Mouse (Mus musculus): ENCODE results near the gene Pou2f3. TPM values are rescaled to one million over a fixed set of nuclear protein-coding genes. Genes with fewer than 3 reads are reported as not detected.
A peak's percentile ranks its signal among the peaks of the same experiment; 100 is the strongest.
"Not testable (repeated sequence)": the region's sequence is repeated elsewhere in the genome, so short reads cannot be mapped to it uniquely, and the experiment has no call there.

Gene Pou2f3
- polyA plus RNA-seq, 1 experiment from 2014 or later, result not detected

DNA sequence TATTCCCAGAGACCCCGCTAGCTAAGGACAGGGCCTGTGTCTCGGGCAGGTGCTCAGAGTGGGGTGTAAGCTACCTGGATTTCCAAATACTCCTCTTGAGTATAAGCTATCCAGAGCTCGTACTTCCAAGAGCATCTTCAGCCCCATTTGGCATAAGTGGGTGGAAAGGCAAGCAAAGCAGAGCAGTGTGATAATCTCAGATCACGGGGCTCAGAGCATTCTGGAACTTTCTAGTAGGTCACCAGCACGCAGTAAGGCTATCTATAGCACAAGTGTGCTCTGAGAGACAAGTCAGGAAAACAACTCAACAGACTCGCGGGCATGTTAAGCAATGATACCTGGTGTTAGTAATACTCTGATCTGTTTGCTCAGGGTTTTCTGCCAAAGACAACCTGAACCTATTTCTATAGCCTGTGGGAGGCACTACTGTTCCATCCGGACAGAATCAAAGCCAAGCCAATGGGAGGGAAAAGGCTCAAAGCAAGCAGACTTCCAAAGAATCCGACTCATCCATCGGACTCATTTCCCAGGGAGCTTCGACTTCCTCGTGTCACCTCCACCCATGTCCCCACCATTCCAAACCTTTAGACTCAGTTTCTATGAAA lies 65.9 kb downstream of the Pou2f3 start:
- 78% methylated on average over 12 of the region's 12 CpGs for WGBS
- 0 out of 2 replicates have a peak, but pooled peaks cover 3% of the 10 kb centered on the region for H3K27me3 ChIP-seq (ENCODE audit: poor library complexity, severe bottlenecking)
- DNase-seq (ENCODE audit: extremely low spot score, low spot score), result no peak
- H3K4me1 ChIP-seq, result peaks cover 8% of the 10 kb centered on the region; the same call in 1 of the 2 replicates
- H3K36me3 ChIP-seq (replicated peaks), result no peaks in the 10 kb centered on the region
- no peaks in the 10 kb centered on the region for H3K9me3 ChIP-seq
- no peak overlapping the region for H3K27ac ChIP-seq
- no peak overlapping the region for H3K4me3 ChIP-seq

DNA sequence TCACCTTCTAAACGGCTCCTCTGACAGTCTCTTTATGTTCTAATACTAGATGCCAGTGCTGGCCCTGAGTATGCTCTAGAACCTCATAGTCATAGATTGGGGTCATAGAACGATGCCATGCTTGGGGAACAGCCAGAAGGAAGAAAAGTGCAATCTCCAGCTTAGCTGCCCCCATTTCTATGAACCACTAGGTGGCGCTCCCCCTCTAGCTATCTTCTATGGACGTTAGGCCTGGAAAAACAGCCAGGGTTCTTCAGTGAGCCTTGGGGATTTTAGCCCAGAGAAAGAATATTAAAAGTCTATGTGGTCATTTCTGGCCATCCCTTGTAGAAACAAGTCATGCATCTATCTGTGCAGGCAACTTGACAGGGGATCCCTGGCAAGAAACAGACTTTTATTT lies 68.3 kb downstream of the Pou2f3 start:
- Histone ChIP-seq H3K36me3 (replicated peaks) (no peaks in the 10 kb centered on the region), H3K4me3 (no peak overlapping the region), H3K9me3 (no peaks in the 10 kb centered on the region), H3K27me3 (ENCODE audit: poor library complexity, severe bottlenecking) (0 out of 2 replicates have a peak, but pooled peaks cover 3% of the 10 kb centered on the region), H3K27ac (no peak overlapping the region), H3K4me1 (peaks cover 8% of the 10 kb centered on the region; the same call in 1 of the 2 replicates)
- WGBS, result 12% methylated on average over 4 of the region's 4 CpGs
- peak; percentile 58 for DNase-seq (ENCODE audit: extremely low spot score, low spot score)

DNA sequence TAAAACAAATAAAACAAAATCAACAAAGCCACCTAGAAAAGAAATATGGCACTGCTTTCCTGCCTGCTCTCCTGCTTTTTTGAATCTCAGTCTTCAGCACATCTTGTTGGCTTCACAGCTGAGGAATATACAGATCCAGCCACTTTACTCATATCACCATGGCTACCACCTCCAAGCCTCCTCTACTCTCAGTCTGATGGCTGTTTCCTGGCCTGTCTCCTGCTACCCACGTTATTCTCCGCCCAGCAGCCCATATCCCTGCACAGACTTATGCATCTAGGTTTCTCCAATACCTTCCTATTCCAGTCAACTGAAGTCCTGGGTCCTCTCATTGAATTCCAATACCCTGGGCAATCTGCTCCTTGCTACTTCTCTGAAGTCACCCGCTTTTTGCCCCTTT lies 76.6 kb downstream of the Pou2f3 start:
- H3K4me1 ChIP-seq, result peaks cover 18% of the 10 kb centered on the region
- 0 out of 2 replicates have a peak, but pooled peaks cover 4% of the 10 kb centered on the region for H3K27me3 ChIP-seq (ENCODE audit: poor library complexity, severe bottlenecking)
- no peak overlapping the region for H3K27ac ChIP-seq
- no peaks in the 10 kb centered on the region for H3K9me3 ChIP-seq
- no peak overlapping the region for H3K4me3 ChIP-seq
- no peaks in the 10 kb centered on the region for H3K36me3 ChIP-seq (replicated peaks)
- 84% methylated on average over 3 of the region's 3 CpGs for WGBS
- no peak for DNase-seq (ENCODE audit: extremely low spot score, low spot score)

DNA sequence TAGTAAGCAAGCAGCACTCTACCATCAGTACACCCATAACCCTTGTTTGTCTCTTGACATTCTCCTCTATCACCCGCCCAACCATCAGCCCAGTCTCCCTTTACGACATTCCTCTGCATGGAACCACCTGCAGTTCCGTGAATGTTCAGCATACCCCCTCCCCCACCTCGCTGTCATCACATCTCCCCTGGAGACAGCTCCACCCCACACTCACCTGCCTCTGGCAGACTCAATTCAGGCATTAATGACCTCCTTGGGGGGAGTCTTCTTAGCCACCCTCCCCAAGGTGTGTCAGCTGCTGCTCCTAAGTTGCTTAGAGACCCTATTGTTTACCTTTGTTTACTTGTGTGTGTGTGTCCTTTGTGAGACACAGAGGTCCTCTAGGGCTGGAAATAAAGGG lies 77.8 kb downstream of the Pou2f3 start:
- DNase-seq (ENCODE audit: extremely low spot score, low spot score), result no peak
- Histone ChIP-seq H3K4me3 (no peak overlapping the region), H3K4me1 (peaks cover 18% of the 10 kb centered on the region), H3K27me3 (ENCODE audit: poor library complexity, severe bottlenecking) (0 out of 2 replicates have a peak, but pooled peaks cover 4% of the 10 kb centered on the region), H3K27ac (no peak overlapping the region), H3K36me3 (replicated peaks) (no peaks in the 10 kb centered on the region), H3K9me3 (no peaks in the 10 kb centered on the region)
- whole genome bisulfite sequencing, result 40% methylated on average over 4 of the region's 4 CpGs

DNA sequence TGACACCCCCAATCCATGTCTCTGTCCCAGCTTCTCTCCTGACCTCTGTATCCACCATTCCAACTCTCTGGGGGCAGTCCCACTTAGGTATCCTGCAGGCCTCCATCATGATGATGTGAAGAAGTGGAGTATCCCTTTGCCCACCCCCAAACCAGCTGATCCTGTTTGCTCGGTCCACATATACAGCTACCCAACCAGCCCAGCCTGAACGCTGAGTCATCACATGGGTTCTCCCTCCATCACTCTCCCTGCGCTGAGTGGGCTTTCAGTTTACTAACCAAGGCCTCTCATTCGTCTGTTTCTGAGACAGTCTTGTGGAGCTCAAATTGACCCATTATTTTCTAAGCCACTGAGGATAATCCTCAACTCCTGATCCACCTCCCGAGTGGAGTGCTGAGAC lies 78.2 kb downstream of the Pou2f3 start:
- no peak overlapping the region for H3K27ac ChIP-seq
- peaks cover 18% of the 10 kb centered on the region for H3K4me1 ChIP-seq
- 68% methylated on average over 5 of the region's 5 CpGs for WGBS
- H3K36me3 ChIP-seq (replicated peaks), result no peaks in the 10 kb centered on the region
- no peaks in the 10 kb centered on the region for H3K9me3 ChIP-seq
- H3K27me3 ChIP-seq (ENCODE audit: poor library complexity, severe bottlenecking), result 0 out of 2 replicates have a peak, but pooled peaks cover 4% of the 10 kb centered on the region
- H3K4me3 ChIP-seq, result no peak overlapping the region
- DNase-seq (ENCODE audit: extremely low spot score, low spot score), result no peak

DNA sequence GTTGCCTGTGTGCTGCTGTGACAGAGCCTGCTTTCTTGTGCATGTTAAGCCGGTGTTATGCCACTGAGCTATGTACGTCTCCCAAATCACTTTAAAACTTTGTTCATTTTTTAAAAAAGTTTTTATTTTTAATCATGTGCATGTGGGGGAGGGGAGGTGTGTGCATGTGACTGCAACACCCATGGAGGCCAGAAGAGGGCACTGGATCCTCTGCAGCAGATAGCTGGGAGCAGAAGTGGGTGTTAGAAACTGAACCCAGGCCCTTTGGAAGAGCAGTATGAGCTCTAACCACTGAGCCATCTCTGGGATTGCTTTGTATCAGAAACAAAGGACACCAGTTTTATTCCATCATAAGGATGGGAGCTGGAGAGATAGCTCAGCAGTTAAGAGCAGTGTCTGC lies 79.5 kb downstream of the Pou2f3 start:
- WGBS, result 98% methylated on average over 2 of the region's 2 CpGs

DNA sequence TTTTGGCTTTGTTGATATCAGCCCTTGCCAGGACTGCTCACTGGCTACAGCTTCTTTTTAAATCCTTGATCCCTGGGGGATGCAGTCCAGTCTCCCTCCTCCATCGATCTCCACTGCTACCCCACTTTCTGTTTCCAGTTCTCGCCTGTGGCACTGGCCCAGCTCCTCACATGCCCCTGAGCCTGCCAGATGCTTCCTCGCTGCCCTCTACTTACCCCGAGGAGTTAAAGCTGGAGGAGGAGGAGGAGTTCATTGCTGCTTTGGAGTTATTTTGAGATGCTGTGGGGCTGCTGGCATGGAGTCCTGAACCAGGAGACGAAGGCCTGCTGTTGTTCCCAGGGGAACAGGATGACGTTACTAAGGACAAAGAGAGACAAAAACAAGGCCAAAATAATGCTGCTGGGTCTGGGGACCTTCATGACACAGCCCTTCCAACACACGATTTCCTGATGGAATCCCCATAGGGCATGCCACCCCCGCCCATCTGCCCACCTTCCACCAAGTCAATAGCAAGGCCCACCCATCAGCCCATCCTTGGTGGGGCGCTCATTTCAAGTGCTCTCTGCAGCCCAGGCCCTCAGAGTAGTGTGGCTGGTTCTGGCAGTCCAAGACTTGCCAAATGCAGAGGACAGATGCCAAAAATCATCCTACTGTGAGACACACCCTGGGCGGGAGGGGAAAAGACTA lies 82.9 kb downstream of the Pou2f3 start:
- WGBS, result 84% methylated on average over 10 of the region's 10 CpGs

More for the DNA sequence above, 79.5 kb downstream of the Pou2f3 start:
- no peaks in the 10 kb centered on the region for H3K36me3 ChIP-seq (replicated peaks)
- H3K27ac ChIP-seq, result no peak overlapping the region
- H3K9me3 ChIP-seq, result no peaks in the 10 kb centered on the region
- H3K4me3 ChIP-seq, result no peak overlapping the region
- H3K4me1 ChIP-seq, result peaks cover 18% of the 10 kb centered on the region
- 0 out of 2 replicates have a peak, but pooled peaks cover 4% of the 10 kb centered on the region for H3K27me3 ChIP-seq (ENCODE audit: poor library complexity, severe bottlenecking)
- no peak for DNase-seq (ENCODE audit: extremely low spot score, low spot score)

DNA sequence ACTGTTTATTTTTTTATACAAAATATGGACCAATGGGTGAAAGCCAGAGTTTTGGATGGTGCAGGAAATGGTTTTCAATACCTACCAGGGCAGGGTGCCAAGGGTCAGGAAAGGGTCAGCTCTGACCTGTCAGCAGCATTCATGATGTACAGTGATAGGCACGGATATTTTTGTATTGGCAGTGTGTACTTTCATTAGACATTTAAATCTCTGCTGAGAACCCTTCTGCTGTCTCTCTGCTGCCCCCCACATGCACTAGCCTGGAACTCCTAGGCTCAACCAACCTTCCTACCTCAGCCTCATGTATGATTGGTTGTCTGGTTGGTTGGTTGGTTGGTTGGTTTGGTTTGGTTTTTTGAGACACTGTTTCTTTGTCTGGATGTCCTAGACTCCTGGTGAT lies 87.8 kb downstream of the Pou2f3 start:
- Histone ChIP-seq H3K36me3 (replicated peaks) (no peaks in the 10 kb centered on the region), H3K9me3 (no peaks in the 10 kb centered on the region), H3K4me1 (no peaks in the 10 kb centered on the region), H3K27ac (no peak overlapping the region), H3K4me3 (no peak overlapping the region), H3K27me3 (ENCODE audit: poor library complexity, severe bottlenecking) (no peaks in the 10 kb centered on the region)
- WGBS, result 61% methylated on average over 1 of the region's 1 CpGs
- no peak for DNase-seq (ENCODE audit: extremely low spot score, low spot score)

More for the DNA sequence above, 82.9 kb downstream of the Pou2f3 start:
- Histone ChIP-seq H3K9me3 (no peaks in the 10 kb centered on the region), H3K27me3 (ENCODE audit: poor library complexity, severe bottlenecking) (0 out of 2 replicates have a peak, but pooled peaks cover 4% of the 10 kb centered on the region), H3K4me3 (no peak overlapping the region), H3K36me3 (replicated peaks) (no peaks in the 10 kb centered on the region), H3K4me1 (peaks cover 14% of the 10 kb centered on the region), H3K27ac (no peak overlapping the region)
- no peak for DNase-seq (ENCODE audit: extremely low spot score, low spot score)

DNA sequence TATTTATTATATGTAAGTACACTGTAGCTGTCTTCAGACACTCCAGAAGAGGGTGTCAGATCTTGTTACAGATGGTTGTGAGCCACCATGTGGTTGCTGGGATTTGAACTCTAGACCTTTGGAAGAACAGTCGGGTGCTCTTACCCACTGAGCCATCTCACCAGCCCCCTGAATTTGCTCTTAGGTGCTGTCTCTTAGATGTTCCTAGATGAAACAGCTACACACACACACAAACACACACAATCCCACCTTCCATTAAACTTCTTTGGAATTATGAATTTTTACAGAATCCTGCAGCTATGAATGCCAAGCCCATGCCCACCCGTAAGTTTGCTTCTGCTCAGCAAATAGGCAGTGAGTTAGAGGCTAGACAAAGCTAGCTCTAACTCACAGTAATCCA lies 88.2 kb downstream of the Pou2f3 start:
- H3K4me1 ChIP-seq; H3K9me3 ChIP-seq; H3K4me3 ChIP-seq; H3K36me3 ChIP-seq (replicated peaks); DNase-seq (ENCODE audit: extremely low spot score, low spot score); H3K27me3 ChIP-seq (ENCODE audit: poor library complexity, severe bottlenecking); H3K27ac ChIP-seq: not testable (repeated sequence)
- WGBS, result 87% methylated on average over 2 of the region's 2 CpGs

DNA sequence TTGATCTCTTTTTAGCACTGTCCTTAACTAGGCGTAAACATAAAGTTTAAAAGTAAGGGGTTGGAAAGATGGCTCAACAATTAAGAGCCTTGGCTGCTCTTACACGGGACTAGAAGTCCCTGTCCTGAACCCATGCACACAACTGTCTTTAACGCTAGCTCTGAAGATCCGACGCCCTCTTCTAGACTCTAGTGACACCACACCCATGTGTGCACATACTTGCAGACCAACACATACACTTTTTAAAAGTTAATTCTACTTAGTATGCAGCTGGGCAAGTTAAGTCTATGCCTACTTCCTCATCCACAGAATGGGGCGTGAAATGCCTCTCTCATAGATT lies 93.2 kb downstream of the Pou2f3 start:
- no peak for DNase-seq (ENCODE audit: extremely low spot score, low spot score)
- 84% methylated on average over 6 of the region's 6 CpGs for WGBS
- H3K9me3 ChIP-seq, result no peaks in the 10 kb centered on the region
- no peak overlapping the region for H3K27ac ChIP-seq
- H3K4me1 ChIP-seq, result peaks cover 22% of the 10 kb centered on the region
- H3K36me3 ChIP-seq (replicated peaks), result peaks cover 2% of the 10 kb centered on the region
- H3K4me3 ChIP-seq, result 0 out of 2 replicates have a peak overlapping the region, but pooled peaks have one; percentile 71
- no peaks in the 10 kb centered on the region; the same call in 1 of the 2 replicates for H3K27me3 ChIP-seq (ENCODE audit: poor library complexity, severe bottlenecking)

DNA sequence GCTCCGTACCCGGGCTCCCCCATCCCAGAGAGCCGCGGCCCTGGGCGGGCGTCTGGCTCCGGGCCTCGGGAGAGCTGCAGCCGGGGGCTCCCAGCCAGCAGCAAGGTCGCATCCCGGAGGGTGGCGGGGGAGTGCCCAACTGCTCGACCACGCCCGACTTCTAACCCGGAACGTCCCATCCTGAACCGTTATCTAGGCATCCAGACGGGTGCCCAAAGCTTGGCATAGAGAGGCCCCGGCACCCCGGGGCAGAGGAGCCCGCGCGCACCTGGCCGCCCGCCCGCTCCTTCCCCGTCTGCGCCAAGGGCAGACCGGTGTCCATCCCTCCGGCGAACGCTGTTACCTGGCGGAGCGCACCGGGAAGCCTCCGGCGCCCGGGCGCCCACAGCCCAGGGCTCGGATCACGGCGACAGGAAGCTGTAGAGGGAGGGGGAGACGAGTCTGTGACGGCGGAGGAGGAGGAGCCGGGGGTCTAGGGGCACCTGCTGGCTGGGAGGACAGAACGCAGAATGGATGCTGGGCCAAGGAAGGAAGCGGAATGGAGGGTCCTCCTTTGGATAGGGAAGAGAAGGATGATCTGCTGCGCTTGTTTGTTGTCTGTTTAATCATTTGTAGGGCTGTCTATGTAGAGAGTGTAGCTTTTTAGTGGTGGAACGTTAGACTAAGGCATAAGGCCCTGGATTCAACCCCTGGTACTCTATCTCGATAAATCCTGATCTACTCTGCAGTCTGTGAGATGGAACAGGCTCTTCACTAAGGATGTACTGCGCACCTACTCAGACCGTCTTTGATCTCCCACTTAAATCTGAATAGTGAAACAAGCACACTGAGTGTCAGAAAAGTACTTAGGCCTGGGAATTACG lies 93.8 kb downstream of the Pou2f3 start, which contains the start of gene Tmem136:
Gene Tmem136, minus strand, starts transcription at position 437 of the 863 bp plus-strand sequence.
- no peaks in the 10 kb centered on the region; the same call in 1 of the 2 replicates for H3K27me3 ChIP-seq (ENCODE audit: poor library complexity, severe bottlenecking)
- peak; percentile 74 for DNase-seq (ENCODE audit: extremely low spot score, low spot score)
- 3% methylated on average over 55 of the region's 55 CpGs for WGBS
- peaks cover 22% of the 10 kb centered on the region for H3K4me1 ChIP-seq
- H3K36me3 ChIP-seq (replicated peaks), result peaks cover 8% of the 10 kb centered on the region
- peak within 1 kb of the TSS; percentile 71 for H3K4me3 ChIP-seq
- H3K27ac ChIP-seq, result peak within 1 kb of the TSS; percentile 85
- no peaks in the 10 kb centered on the region for H3K9me3 ChIP-seq

DNA sequence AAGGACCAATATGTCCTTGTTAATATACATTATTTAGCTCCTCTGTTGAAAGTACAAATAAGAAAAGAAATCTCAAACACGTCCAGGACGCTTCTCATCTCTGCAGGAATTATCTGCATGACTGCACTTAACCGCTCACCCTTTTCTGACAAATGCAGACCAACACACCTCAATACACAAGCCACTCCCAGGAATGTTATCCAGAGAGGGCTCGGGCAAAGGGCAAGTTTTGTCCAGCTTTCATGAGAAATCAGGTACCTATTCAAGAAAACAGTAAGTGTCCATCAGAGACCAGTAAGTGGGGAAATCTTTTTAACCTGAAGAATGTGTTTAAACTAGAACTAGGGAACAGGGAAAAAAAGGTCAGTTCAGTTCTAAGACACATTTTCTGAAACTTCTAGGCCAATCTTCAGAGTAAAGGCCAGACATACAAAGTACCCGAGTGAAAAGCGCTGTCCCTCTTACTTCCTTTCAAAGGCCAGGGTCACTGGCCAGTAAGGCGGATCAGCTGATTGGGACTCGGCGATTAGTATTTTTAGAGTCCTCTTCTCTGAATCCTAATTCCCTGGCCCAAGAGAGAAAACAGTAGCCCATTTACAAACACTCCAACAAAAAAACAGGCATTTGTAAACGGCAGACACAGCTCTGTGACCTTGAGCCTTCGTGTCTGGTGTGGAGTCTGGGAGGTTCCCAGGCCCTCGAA lies 94.6 kb downstream of the Pou2f3 start:
- WGBS, result 13% methylated on average over 12 of the region's 12 CpGs
- H3K27me3 ChIP-seq (ENCODE audit: poor library complexity, severe bottlenecking), result no peaks in the 10 kb centered on the region; the same call in 1 of the 2 replicates
- peaks cover 22% of the 10 kb centered on the region for H3K4me1 ChIP-seq
- DNase-seq (ENCODE audit: extremely low spot score, low spot score), result no peak
- H3K4me3 ChIP-seq, result peak overlapping the region; percentile 71
- H3K27ac ChIP-seq, result peak overlapping the region; percentile 85
- peaks cover 16% of the 10 kb centered on the region for H3K36me3 ChIP-seq (replicated peaks)
- H3K9me3 ChIP-seq, result no peaks in the 10 kb centered on the region
